Mouse (Mus musculus): ENCODE measurements around the gene Plekhm1. TPM values are rescaled to one million over a fixed set of nuclear protein-coding genes. Genes with fewer than 3 reads are reported as not detected.
A peak's percentile ranks its signal among the peaks of the same experiment; 100 is the strongest.

The Plekhm1 gene
- polyA plus RNA-seq, 1 experiment from 2014 or later, result 9.2 TPM

GRCm38 (mm10) chr11:103360661-103361081 lies 51.8 kb downstream of the Plekhm1 start:
- 3% methylated on average over 48 of the region's 48 CpGs for WGBS
- ATAC-seq (ENCODE audit: low FRiP score), result no peak
- H3K4me1 ChIP-seq (replicated peaks; ENCODE audit: control insufficient read depth, insufficient read depth, low read length), result peaks cover 25% of the 10 kb centered on the region

GRCm38 (mm10) chr11:103359841-103360641 lies 52.4 kb downstream of the Plekhm1 start:
- Histone ChIP-seq H3K36me3 (replicated peaks; ENCODE audit: control insufficient read depth, insufficient read depth) (no peaks in the 10 kb centered on the region), H3K27me3 (ENCODE audit: control insufficient read depth, insufficient read depth, low read length) (peaks cover 59% of the 10 kb centered on the region)
- WGBS, result 2% methylated on average over 43 of the region's 60 CpGs

More at GRCm38 (mm10) chr11:103360661-103361081, 51.8 kb downstream of the Plekhm1 start:
- H3K9me3 ChIP-seq (ENCODE audit: control insufficient read depth, low read length), result no peaks in the 10 kb centered on the region
- no peaks in the 10 kb centered on the region for H3K36me3 ChIP-seq (replicated peaks; ENCODE audit: control insufficient read depth, insufficient read depth)
- H3K4me2 ChIP-seq (replicated peaks), result peak overlapping the region; percentile 69
- H3K27me3 ChIP-seq (ENCODE audit: control insufficient read depth, insufficient read depth, low read length), result peaks cover 64% of the 10 kb centered on the region
- no peak for DNase-seq (ENCODE audit: low spot score)
- peak overlapping the region; percentile 41 for H3K4me3 ChIP-seq (replicated peaks; ENCODE audit: low read length)
- no peak overlapping the region for H3K27ac ChIP-seq
- H3K9ac ChIP-seq, result peak overlapping the region; percentile 47; the same call in 1 of the 2 replicates

GRCm38 (mm10) chr11:103359122-103359521 lies 53.4 kb downstream of the Plekhm1 start:
- Histone ChIP-seq H3K36me3 (replicated peaks; ENCODE audit: control insufficient read depth, insufficient read depth) (no peaks in the 10 kb centered on the region), H3K9ac (no peak overlapping the region), H3K4me2 (replicated peaks) (peak overlapping the region; percentile 18; the same call in 1 of the 2 replicates), H3K27ac (no peak overlapping the region), H3K9me3 (ENCODE audit: control insufficient read depth, low read length) (no peaks in the 10 kb centered on the region), H3K4me1 (replicated peaks; ENCODE audit: control insufficient read depth, insufficient read depth, low read length) (peaks cover 26% of the 10 kb centered on the region), H3K4me3 (replicated peaks; ENCODE audit: low read length) (no peak overlapping the region), H3K27me3 (ENCODE audit: control insufficient read depth, insufficient read depth, low read length) (peaks cover 52% of the 10 kb centered on the region)
- DNase-seq (ENCODE audit: low spot score), result peak; percentile 81
- peak; percentile 41; the same call in 1 of the 2 replicates for ATAC-seq (ENCODE audit: low FRiP score)
- WGBS, result 1% methylated on average over 22 of the region's 22 CpGs

More at GRCm38 (mm10) chr11:103359841-103360641, 52.4 kb downstream of the Plekhm1 start:
- Histone ChIP-seq H3K9me3 (ENCODE audit: control insufficient read depth, low read length) (no peaks in the 10 kb centered on the region), H3K4me2 (replicated peaks) (peak overlapping the region; percentile 69), H3K9ac (peak overlapping the region; percentile 47; the same call in 1 of the 2 replicates), H3K4me3 (replicated peaks; ENCODE audit: low read length) (peak overlapping the region; percentile 41), H3K27ac (no peak overlapping the region), H3K4me1 (replicated peaks; ENCODE audit: control insufficient read depth, insufficient read depth, low read length) (peaks cover 26% of the 10 kb centered on the region)
- peak; percentile 64 for ATAC-seq (ENCODE audit: low FRiP score)
- peak; percentile 79 for DNase-seq (ENCODE audit: low spot score)

- Histone ChIP-seq H3K9me3 (ENCODE audit: control insufficient read depth, low read length) (no peaks in the 10 kb centered on the region), H3K9ac (no peak overlapping the region), H3K27me3 (ENCODE audit: control insufficient read depth, insufficient read depth, low read length) (peaks cover 44% of the 10 kb centered on the region), H3K36me3 (replicated peaks; ENCODE audit: control insufficient read depth, insufficient read depth) (no peaks in the 10 kb centered on the region), H3K4me1 (replicated peaks; ENCODE audit: control insufficient read depth, insufficient read depth, low read length) (peaks cover 24% of the 10 kb centered on the region), H3K27ac (no peak overlapping the region), H3K4me3 (replicated peaks; ENCODE audit: low read length) (no peak overlapping the region), H3K4me2 (replicated peaks) (no peak overlapping the region)
- DNase-seq (ENCODE audit: low spot score) (no peak), ATAC-seq (ENCODE audit: low FRiP score) (no peak)
- WGBS, result 54% methylated on average over 4 of the region's 4 CpGs
Measured at GRCm38 (mm10) chr11:103358316-103358715, 54.2 kb downstream of the Plekhm1 start.

GRCm38 (mm10) chr11:103357710-103358109 lies 54.8 kb downstream of the Plekhm1 start:
- no peak overlapping the region for H3K4me2 ChIP-seq (replicated peaks)

GRCm38 (mm10) chr11:103356938-103357670 lies 55.4 kb downstream of the Plekhm1 start:
- ATAC-seq (ENCODE audit: low FRiP score) (no peak), DNase-seq (ENCODE audit: low spot score) (no peak)
- no peak overlapping the region for H3K9ac ChIP-seq
- no peaks in the 10 kb centered on the region for H3K9me3 ChIP-seq (ENCODE audit: control insufficient read depth, low read length)
- 86% methylated on average over 16 of the region's 16 CpGs for WGBS
- H3K4me2 ChIP-seq (replicated peaks), result no peak overlapping the region
- peaks cover 14% of the 10 kb centered on the region; the same call in 1 of the 2 replicates for H3K4me1 ChIP-seq (replicated peaks; ENCODE audit: control insufficient read depth, insufficient read depth, low read length)
- no peak overlapping the region for H3K4me3 ChIP-seq (replicated peaks; ENCODE audit: low read length)
- H3K27me3 ChIP-seq (ENCODE audit: control insufficient read depth, insufficient read depth, low read length), result peaks cover 32% of the 10 kb centered on the region
- H3K36me3 ChIP-seq (replicated peaks; ENCODE audit: control insufficient read depth, insufficient read depth), result no peaks in the 10 kb centered on the region
- H3K27ac ChIP-seq, result no peak overlapping the region

More at GRCm38 (mm10) chr11:103357710-103358109, 54.8 kb downstream of the Plekhm1 start:
- no peak for ATAC-seq (ENCODE audit: low FRiP score)
- Histone ChIP-seq H3K27me3 (ENCODE audit: control insufficient read depth, insufficient read depth, low read length) (peaks cover 38% of the 10 kb centered on the region), H3K4me3 (replicated peaks; ENCODE audit: low read length) (no peak overlapping the region), H3K9ac (no peak overlapping the region), H3K36me3 (replicated peaks; ENCODE audit: control insufficient read depth, insufficient read depth) (no peaks in the 10 kb centered on the region), H3K4me1 (replicated peaks; ENCODE audit: control insufficient read depth, insufficient read depth, low read length) (peaks cover 18% of the 10 kb centered on the region; the same call in 1 of the 2 replicates), H3K9me3 (ENCODE audit: control insufficient read depth, low read length) (no peaks in the 10 kb centered on the region), H3K27ac (no peak overlapping the region)
- DNase-seq (ENCODE audit: low spot score), result no peak
- 97% methylated on average over 10 of the region's 10 CpGs for WGBS

GRCm38 (mm10) chr11:103356032-103356571 lies 56.4 kb downstream of the Plekhm1 start:
- ATAC-seq (ENCODE audit: low FRiP score), result no peak
- peaks cover 22% of the 10 kb centered on the region for H3K27me3 ChIP-seq (ENCODE audit: control insufficient read depth, insufficient read depth, low read length)
- no peak overlapping the region for H3K27ac ChIP-seq
- peaks cover 14% of the 10 kb centered on the region; the same call in 1 of the 2 replicates for H3K4me1 ChIP-seq (replicated peaks; ENCODE audit: control insufficient read depth, insufficient read depth, low read length)
- H3K4me3 ChIP-seq (replicated peaks; ENCODE audit: low read length), result no peak overlapping the region
- 31% methylated on average over 9 of the region's 11 CpGs for WGBS
- H3K4me2 ChIP-seq (replicated peaks), result no peak overlapping the region
- H3K9me3 ChIP-seq (ENCODE audit: control insufficient read depth, low read length), result no peaks in the 10 kb centered on the region
- DNase-seq (ENCODE audit: low spot score), result no peak
- H3K9ac ChIP-seq, result no peak overlapping the region
- H3K36me3 ChIP-seq (replicated peaks; ENCODE audit: control insufficient read depth, insufficient read depth), result no peaks in the 10 kb centered on the region

- no peaks in the 10 kb centered on the region for H3K36me3 ChIP-seq (replicated peaks; ENCODE audit: control insufficient read depth, insufficient read depth)
- no peak overlapping the region for H3K9ac ChIP-seq
- H3K27ac ChIP-seq, result no peak overlapping the region
- H3K4me2 ChIP-seq (replicated peaks), result no peak overlapping the region
- ATAC-seq (ENCODE audit: low FRiP score) (no peak), DNase-seq (ENCODE audit: low spot score) (no peak)
- peaks cover 14% of the 10 kb centered on the region for H3K27me3 ChIP-seq (ENCODE audit: control insufficient read depth, insufficient read depth, low read length)
- H3K9me3 ChIP-seq (ENCODE audit: control insufficient read depth, low read length), result no peaks in the 10 kb centered on the region
- H3K4me1 ChIP-seq (replicated peaks; ENCODE audit: control insufficient read depth, insufficient read depth, low read length), result peaks cover 11% of the 10 kb centered on the region; the same call in 1 of the 2 replicates
- WGBS, result 13% methylated on average over 11 of the region's 11 CpGs
- H3K4me3 ChIP-seq (replicated peaks; ENCODE audit: low read length), result no peak overlapping the region
Measured at GRCm38 (mm10) chr11:103355251-103355650, 57.2 kb downstream of the Plekhm1 start.

GRCm38 (mm10) chr11:103354033-103354432 lies 58.5 kb downstream of the Plekhm1 start:
- Histone ChIP-seq H3K4me2 (replicated peaks) (no peak overlapping the region), H3K9me3 (ENCODE audit: control insufficient read depth, low read length) (no peaks in the 10 kb centered on the region), H3K27me3 (ENCODE audit: control insufficient read depth, insufficient read depth, low read length) (peaks cover 3% of the 10 kb centered on the region), H3K27ac (no peak overlapping the region), H3K9ac (no peak overlapping the region), H3K4me3 (replicated peaks; ENCODE audit: low read length) (no peak overlapping the region), H3K4me1 (replicated peaks; ENCODE audit: control insufficient read depth, insufficient read depth, low read length) (peaks cover 5% of the 10 kb centered on the region; the same call in 1 of the 2 replicates), H3K36me3 (replicated peaks; ENCODE audit: control insufficient read depth, insufficient read depth) (no peaks in the 10 kb centered on the region)
- 79% methylated on average over 3 of the region's 3 CpGs for WGBS
- no peak for ATAC-seq (ENCODE audit: low FRiP score)
- no peak for DNase-seq (ENCODE audit: low spot score)

All from hindbrain, embryonic 14.5 days (tissue).